Mouse (Mus musculus): ENCODE measurements around the gene Postn.

DNA sequence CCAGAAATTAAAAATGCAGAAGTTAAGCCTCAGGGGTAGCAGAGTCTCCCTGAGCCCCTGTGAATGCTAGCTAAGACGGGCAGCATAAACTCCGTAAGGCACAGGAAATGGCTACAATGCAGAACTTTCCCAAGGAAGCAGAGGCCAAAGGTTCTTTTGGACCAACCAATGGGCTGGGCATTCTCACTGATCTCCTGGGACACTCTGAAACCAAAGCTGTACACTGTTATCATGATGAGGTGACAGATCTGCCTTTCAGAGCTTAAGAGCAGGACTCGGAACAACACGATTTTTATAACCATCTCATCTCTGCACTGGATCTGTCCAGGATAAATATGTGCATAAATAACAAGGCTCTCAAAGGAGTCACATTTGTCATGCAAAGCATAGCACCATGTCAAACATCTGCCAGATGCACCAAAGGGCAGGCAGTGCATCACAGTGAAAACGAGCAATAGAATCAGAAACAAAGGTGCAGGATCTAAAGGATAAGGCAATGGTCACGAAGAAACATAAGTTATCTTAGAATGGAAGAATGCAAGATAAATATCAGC, 57.0 kb downstream of the Postn start:
- no peak for TF ChIP-seq CTCF (IDR thresholded peaks at IDR 0.05; ENCODE audit: control insufficient read depth, insufficient read depth, insufficient replicate concordance, low read depth, low read length)
- TF ChIP-seq POLR2A (IDR thresholded peaks at IDR 0.05; ENCODE audit: control insufficient read depth, low read depth, low read length), result no peak
